Mouse (Mus musculus) testis, postnatal 14 days (tissue): Measurements from ENCODE around the gene Sel1l.
A peak's percentile ranks its signal among the peaks of the same experiment; 100 is the strongest.
"Not testable (repeated sequence)": the region's sequence is repeated elsewhere in the genome, so short reads cannot be mapped to it uniquely, and the experiment has no call there.

ENCODE experiments used
- DNase-seq: peaks from one replicate; pipeline ENCODE4 v3.0.0; 2021; ENCODE audit warnings: low spot score

The Sel1l gene

DNA sequence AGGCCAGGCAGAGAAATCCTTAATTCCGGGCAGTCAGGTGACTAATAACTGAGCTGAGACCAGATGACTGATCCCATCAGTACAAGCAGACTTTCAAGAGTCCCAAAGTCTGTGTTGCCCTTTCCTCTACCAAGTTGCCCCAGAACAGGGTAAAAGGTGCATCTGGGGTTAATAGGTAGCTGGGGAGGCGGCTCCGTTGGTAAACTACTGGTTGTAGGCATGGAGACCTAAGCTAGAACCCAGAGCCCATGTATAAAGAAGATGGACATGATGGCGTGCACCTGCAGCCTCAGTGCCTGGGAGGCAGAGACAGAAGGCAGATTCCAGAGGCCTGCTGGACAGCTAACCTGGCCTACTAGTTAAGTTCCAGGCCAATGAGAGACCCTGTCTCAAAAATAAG, 30.2 kb downstream of the Sel1l start:
- DNase-seq: no peak

GRCm38 (mm10) chr12:91815990-91816389, 33.0 kb downstream of the Sel1l start:
- no peak for DNase-seq

- DNase-seq: no peak
Observed at GRCm38 (mm10) chr12:91815552-91815951, 33.4 kb downstream of the Sel1l start.

- no peak for DNase-seq
Observed at GRCm38 (mm10) chr12:91808911-91809310, 40.0 kb downstream of the Sel1l start.

GRCm38 (mm10) chr12:91807761-91808160, 41.2 kb downstream of the Sel1l start:
- DNase-seq: no peak

DNA sequence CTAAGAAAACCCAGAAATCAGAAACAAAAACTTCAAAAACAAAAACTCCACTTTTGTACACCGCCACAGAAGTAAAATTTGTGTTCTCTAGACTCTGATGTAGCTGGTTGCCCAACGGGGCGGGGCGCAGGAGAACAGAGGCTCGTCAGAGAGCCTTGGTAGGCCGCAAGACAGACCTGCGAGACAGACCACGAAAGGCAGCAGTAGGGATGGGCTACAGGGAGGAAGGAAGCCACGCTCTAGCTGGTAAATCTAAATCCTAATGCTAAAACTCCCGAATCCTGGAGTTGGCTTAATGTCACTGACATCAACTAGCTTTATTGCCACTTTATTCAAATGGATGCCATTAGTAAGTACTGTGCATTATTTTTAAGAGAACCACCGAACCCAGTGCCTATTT, 41.9 kb downstream of the Sel1l start:
- no peak for DNase-seq

DNA sequence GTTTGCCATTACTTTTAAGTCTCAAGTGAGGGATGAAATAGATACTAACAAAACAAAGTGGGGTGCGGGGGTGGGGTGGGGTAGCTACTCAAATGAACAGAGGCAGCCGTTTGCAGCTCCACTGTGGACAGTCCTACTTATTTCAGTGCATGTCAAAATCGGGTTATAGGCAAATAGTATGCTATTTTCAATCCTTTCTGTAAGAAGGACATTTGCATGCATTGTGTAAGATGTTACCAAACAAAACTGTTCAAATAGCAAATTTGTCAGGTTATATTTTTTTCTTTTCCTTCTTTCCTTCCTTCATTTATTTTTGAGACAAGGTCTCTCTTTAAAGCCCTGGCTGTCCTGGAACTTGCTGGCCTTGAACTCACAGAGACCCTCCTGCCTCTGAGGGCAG, 44.7 kb downstream of the Sel1l start:
- no peak for DNase-seq

DNA sequence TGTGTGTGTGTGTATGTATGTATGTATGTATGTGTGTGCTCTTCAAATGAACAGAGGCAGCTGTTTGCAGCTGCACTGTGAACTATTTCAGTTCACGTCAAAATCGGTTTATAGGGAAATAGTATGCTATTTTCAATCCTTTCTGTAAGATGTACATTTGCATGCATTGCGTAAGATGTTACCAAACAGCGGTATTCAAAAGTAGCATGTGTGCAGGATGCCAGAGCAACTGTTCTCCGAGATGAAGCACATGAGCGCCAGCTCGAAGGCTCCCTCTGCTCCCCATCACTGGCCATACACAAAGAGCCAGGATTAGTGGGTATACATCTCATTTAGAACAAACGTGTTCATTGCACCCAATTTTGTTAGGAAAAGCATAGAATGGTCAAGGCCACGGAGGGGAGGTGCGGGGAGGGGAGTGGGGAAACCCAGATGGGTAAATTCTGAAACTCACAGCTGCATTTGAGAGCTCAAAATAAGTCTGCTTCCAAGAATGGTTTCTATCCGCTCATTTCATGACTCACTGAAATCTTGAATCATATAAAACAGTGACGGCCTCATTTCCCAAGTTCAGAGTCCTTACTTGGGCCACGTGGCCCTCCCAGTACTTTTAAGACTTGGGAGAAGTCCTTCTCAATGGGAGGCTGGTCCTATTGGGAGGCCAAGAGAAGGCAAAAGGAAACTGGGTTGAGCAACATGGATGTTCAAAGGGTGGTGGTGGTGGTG, 45.6 kb downstream of the Sel1l start:
- no peak for DNase-seq

GRCm38 (mm10) chr12:91802586-91803206, 46.3 kb downstream of the Sel1l start:
- no peak for DNase-seq

GRCm38 (mm10) chr12:91800861-91801385, 48.0 kb downstream of the Sel1l start:
- no peak for DNase-seq

DNA sequence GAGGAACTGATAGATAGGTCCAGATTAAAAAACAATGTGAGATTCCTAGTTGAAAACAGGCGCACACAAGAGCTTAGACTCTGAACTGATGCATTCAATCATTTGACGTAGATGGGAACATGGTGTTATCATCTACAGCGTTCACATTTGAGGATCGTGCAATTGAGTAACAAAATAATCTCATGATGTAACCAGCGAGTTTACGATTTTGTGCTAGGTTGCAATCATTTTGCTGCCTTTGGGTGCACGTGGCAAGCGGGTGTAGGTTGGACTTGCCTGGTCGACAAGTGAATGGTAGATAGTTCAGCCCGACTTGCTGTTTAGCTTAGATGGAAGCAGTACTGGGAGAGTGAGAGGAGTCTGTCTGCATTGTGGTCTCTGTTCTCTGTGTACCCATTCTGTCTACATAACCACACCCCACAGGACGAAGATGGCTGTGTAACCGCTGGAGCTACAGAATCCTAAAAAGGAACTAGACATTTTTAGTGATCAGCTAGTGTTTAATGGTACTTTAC, 49.1 kb downstream of the Sel1l start:
- no peak for DNase-seq

GRCm38 (mm10) chr12:91799379-91799773, 49.6 kb downstream of the Sel1l start:
- no peak for DNase-seq

DNA sequence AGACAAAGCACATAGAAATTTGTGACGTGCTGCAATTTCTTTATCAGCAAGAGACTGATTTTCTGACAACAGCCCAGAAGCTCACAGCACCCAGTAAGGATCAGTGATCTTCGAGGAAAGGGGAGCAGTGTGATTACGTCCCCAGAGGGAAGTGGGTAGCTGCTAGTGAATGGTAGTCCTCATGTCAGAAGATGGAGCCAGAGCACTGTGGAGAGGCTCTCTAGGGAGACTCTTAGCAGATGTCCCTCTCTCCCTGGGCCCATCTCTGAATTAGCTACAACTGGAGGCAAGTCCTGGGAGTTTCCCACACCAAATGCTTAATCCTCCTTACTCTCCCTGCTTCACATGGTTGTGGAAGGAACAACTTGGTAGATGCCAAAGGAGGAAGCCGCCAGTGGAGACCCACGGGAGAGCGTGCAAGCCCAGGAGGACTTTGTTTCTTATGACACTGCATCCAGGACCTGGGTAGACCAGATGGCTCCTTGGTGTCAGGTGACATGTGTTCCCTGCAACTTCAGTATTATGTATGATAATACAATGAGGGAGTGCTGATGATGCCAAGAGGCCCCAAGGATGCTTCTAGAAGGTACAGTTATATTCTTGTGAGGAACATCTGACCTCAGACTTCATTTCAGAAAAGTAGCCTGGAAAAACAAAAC, 50.1 kb downstream of the Sel1l start:
- no peak for DNase-seq

DNA sequence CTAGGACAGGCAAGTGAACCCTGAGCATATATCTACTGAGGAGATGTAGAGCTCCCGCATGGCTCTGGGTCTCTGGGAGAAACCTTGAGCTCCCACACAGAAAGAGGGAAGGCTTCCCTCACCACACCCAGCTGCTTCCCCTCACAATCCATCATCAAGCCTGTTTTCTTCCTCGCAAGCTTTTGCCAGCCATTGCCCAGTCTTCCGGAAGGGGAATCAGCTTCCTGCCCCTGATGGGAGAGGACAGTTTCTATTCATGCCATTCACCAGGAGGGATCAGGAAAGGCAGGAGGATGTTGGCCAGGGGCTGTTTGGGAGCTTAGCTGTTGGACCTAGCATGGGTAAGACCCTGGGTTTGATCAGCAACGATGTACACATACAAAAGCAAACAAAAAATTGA, 52.2 kb downstream of the Sel1l start:
- no peak for DNase-seq

DNA sequence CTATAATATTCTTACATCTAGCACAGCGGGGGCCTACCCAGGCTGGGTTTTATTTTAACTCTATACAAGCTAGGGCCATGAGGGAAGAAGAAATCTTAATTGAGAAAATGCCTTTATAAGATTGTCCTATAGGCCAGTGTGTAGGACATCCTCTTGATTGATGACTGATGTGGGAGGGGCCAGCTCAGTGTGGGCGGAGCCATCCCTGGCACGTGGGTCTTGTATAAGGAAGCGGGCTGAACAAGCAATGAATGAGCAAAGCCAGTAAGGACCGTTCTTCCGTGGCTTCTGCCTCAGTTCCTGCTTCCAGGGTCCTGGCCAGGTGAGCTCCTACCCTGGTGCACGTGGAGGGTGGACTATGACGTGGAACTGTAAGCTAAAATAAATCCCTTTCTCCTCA, 55.7 kb downstream of the Sel1l start:
- no peak for DNase-seq

- DNase-seq: no peak
Observed at GRCm38 (mm10) chr12:91791822-91792221, 57.1 kb downstream of the Sel1l start.

GRCm38 (mm10) chr12:91789801-91790200, 59.2 kb downstream of the Sel1l start:
- peak; percentile 49 for DNase-seq

DNA sequence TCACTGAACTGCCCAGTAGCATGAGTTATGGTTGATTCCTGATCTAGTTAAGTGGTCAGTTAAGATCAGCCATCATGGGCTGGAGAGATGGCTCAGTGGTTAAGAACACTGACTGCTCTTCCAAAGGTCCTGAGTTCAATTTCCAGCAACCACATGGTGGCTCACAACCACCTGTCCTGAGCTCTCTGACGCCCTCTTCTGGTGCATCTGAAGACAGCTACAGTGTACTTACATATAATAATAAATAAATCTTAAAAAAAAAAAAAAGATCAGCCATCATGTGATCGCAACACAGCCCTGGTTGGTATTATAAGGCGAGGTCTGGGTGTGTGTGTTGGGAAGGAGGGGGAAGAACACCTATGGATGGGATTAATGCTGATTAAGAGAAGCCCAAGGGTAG, 60.5 kb downstream of the Sel1l start:
- not testable (repeated sequence) for DNase-seq

DNA sequence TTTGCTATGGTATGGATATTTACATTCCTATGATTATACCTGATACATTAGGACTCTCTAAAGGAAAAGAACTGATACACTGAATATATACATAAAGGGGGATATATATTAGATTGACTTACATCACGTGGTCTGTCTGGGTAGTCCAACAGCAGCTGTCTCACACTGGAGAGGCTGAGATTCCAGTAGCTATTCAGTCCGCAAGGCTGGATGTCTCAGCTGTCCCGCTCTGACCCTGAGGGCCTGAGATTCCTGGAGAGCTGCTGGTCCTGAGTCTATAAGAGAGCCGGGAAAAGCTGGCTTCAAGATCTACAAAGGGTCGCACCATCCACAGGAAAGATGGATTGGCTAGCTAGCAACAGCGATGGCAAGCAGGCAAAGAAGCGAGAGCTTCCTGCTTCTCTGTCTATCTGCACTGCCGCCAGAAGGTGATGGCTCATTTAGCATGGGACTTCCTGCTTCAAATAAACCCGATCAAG, 61.0 kb downstream of the Sel1l start, which contains the start of gene Ston2:
Gene Ston2 (minus strand): TSS at position 429 of the 479 bp plus-strand sequence.
- DNase-seq: no peak

DNA sequence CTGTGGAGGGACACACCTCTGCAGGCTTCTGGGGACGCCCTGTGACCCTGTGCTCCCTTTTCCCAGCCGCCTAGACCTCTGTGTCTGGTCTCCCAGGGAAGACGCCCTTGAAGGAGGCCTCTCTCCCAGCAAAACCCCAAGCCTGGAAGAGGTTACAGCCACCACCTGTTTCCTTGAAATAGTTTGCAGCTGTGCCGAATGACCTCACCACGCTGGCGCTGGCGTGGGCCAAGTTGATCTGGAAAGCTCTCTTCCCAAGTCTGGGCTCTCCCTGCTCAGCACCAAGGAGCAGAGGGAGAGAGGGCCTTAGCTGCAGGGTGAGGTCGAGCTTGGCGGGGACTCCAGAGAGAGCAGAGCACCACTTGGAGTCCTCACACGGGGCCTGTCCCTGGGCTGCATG, 62.6 kb downstream of the Sel1l start:
- DNase-seq: peak; percentile 54

- DNase-seq: no peak
Observed at GRCm38 (mm10) chr12:91781432-91781831, 67.5 kb downstream of the Sel1l start.

DNA sequence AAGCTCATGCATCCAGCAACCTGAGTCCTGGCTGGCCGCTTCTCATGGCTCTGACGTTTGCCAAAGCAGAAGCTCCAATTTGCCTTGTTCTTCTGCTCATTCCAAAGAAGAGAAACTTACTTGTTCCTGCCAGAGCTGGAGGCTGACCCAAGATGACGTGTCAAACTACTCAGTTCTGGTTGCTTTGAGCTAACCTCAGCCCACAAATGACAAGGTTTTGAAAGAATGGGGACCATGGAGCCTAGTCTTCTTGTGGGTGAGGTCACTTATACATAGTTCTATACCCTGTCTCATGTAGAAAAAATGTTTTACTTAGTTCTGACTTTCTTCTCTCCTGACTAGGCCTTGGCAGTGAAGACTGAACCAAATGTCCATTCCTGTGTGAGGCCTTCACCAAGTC, 68.4 kb downstream of the Sel1l start:
- no peak for DNase-seq

DNA sequence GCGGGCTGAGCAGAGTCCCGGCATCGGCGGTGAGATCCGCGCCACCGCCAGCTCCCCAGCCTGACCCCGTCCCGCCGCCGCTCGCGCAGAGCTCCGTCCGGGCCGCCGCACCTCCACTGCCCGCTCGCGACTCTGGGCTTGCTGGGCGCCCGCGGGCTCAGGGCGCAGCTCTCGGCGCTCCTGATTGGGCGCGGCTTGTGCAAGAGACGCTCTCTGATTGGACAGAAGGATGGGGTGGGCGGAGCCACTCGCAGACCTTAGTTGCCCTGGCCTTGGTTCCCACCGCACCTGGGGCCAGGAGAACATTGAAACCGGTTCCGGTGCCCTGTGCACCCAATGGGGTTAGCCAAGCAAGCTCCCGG, 70.0 kb downstream of the Sel1l start:
- peak; percentile 90 for DNase-seq
